Mouse (Mus musculus) bone marrow macrophage, adult 2 months (primary cell): ENCODE data around the gene Arl6ip6. TPM values are rescaled to one million over a fixed set of nuclear protein-coding genes. Genes with fewer than 3 reads are reported as not detected.
A peak's percentile ranks its signal among the peaks of the same experiment; 100 is the strongest.

Experiments used
- H3K27ac ChIP-seq: 2 replicates; pipeline ENCODE4 v1.5.1; 2012; ENCODE audit warnings: low read depth, low read length; ENCODE audit not compliant: insufficient read depth
- H3K4me1 ChIP-seq: 2 replicates; pipeline ENCODE4 v1.6.1; 2012; ENCODE audit warnings: low read length; ENCODE audit not compliant: control insufficient read depth, insufficient read depth
- H3K4me3 ChIP-seq: 2 replicates; pipeline ENCODE4 v1.5.1; 2012; ENCODE audit warnings: mild to moderate bottlenecking, low read length, moderate library complexity; ENCODE audit not compliant: insufficient read depth
- CTCF ChIP-seq: IDR thresholded peaks from 2 replicates; pipeline ENCODE4 v1.5.1; 2012; ENCODE audit warnings: low read depth, mild to moderate bottlenecking, low read length, moderate library complexity
- POLR2A ChIP-seq: IDR thresholded peaks from 2 replicates; pipeline ENCODE4 v1.6.1; 2012; ENCODE audit warnings: mild to moderate bottlenecking, low read depth, low read length, borderline replicate concordance
- polyA plus RNA-seq: library from polyadenylated mRNA; stranded (reverse); fragments of >200 nt; gene quantifications from 2 replicates; pipeline ENCODE4 v1.2.4, GENCODE M21; 2012; ENCODE audit not compliant: missing spikeins, insufficient read depth, insufficient read length

Arl6ip6 gene
- polyA plus RNA-seq = 17.6 and 24.8 TPM in 2 replicates

DNA sequence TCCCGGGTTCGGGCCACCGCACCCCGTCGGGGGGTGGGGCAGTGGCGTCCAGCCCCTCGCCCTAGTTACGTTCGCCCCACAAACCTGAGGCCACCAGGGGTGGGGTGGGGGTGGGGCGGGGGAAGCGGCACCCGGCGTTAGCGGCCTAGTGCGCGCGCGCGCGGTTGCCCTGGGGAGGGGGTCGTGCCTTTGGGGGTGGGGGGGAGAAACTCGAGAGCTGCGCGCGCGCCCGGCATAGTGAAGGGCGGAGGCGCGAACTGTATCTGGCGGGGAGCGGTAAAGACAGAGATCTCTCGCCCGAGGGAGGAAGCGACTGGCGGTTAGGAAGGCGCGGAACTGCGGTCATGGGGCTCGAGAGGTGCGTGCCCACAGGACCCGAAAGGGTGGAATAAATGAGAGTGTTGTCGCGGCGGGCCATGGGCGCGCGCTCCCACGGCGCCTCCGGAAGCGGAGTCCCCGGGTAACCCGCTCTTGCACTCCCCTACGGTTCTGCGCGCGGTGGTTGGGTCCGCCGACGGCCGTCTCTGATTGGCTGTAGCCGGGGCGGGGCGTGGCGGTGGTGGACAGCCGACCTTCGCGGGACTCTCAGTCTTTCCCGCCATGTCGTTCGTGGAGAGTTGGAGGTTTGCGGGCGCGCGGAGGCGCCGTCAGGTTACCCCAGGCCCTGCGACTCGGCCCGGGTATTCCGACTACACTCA, at the start of gene Arl6ip6:
Gene Arl6ip6 (plus strand): TSS at position 204 of the 698 bp plus-strand sequence.
- TF ChIP-seq CTCF = no peak
- no peak for TF ChIP-seq POLR2A
- Histone ChIP-seq H3K4me1 (peaks cover 9% of the 10 kb centered on the region), H3K4me3 (peak within 1 kb of the TSS; percentile 98), H3K27ac (peak within 1 kb of the TSS; percentile 99)

DNA sequence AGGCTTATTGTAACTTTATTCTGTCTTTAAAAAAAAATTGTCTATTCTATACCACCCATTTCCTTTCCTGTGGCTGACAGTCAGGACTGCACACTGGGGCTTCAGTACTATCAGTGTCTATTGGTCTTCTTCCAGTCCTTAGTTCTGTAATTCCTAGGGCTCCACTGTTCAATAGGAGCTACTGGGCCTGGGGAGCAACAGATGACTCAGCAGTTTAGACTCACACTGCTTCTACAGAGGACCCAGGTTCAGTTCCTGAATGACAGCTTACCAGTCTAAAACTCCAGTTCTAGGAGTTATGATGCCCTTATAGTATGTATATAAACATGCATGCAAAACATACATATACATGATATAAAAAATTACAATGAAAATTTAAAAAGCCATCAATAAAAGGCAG, 44.7 kb upstream of the Arl6ip6 start:
- no peak overlapping the region for H3K27ac ChIP-seq

DNA sequence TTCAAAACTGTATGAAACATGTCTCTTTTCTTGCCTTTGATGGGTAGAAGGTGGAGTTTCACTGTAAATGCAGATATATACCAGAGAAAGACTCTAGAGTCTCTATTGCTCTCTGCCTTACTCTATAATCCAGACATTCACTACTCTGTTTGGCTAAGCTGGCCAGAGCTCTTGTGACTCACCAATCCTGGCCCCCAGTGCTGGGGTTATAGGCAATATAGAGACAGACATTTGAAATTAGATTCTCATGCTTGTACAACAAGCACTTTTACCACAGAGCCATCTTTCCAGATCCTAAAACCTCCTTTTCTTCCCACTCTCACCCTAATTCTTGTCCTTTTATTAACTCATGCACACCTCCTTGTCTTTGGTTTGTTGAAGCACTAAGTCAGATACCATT, 17.6 kb upstream of the Arl6ip6 start:
- H3K27ac ChIP-seq = no peak overlapping the region
- H3K4me3 ChIP-seq = no peak overlapping the region
- TF ChIP-seq POLR2A (no peak), CTCF (no peak)
- H3K4me1 ChIP-seq = peaks cover 14% of the 10 kb centered on the region

More for the DNA sequence above, 44.7 kb upstream of the Arl6ip6 start:
- Histone ChIP-seq H3K4me1 (no peaks in the 10 kb centered on the region), H3K4me3 (no peak overlapping the region)
- TF ChIP-seq CTCF (no peak), POLR2A (no peak)

DNA sequence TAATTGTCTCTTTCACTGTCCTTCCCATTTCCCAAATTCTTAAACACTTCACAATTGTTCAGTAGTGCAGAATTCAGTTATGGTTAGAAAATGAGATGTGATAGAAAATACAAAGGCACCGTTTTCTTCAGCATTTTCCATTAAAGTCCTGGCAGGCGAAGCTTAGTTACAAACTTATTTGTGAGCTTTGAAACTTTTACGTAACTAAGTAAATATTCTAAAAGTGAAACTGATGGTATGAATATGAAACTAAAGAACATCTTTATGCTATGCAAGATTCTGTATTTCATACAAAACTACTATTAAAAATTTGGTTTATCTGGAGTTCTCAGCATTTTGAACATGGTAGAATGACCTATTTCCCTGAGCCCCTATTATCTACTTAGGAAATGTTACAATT, 12.6 kb upstream of the Arl6ip6 start:
- peaks cover 4% of the 10 kb centered on the region for H3K4me1 ChIP-seq
- no peak overlapping the region for H3K27ac ChIP-seq
- H3K4me3 ChIP-seq = no peak overlapping the region
- TF ChIP-seq POLR2A = no peak

DNA sequence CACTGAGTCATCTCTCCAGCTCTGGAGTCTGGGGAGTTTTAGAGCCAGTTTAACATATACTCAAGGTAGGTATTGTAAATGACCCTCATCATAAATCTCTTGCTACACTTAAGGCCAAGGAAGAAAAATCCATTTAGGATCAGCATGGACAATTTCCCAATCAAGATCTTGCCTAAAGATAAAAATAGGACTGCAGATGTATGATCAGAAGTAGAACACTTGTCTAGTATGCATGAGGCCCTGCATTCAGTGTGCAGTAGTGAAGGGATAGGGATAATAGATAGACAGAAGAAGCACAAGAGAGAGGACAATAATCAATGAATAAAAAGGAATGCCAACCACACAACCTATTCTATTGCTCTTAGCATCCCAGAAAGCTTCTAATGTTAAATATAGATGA, 11.7 kb upstream of the Arl6ip6 start:
- no peak overlapping the region for H3K27ac ChIP-seq
- TF ChIP-seq CTCF = no peak
- TF ChIP-seq POLR2A = no peak
- peaks cover 2% of the 10 kb centered on the region; the same call in 1 of the 2 replicates for H3K4me1 ChIP-seq
- no peak overlapping the region for H3K4me3 ChIP-seq

DNA sequence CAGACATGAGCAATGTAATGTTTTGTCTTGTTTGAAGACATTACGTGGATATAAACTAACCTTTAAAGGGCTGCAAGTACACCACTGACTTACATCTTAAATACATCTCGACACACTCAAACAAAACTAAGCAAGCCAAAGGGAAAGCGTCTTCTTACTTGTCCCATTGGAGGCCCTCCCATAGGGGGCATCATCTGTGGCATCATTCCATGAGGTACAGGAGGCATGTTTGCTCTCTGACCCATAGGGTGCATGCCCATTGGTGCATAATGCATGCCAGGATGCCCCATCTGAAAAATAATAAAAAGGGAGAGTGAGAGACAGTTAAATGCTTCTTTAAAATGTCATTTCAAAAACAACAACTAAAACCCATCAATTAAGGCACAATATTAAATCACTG, 1.7 kb upstream of the Arl6ip6 start:
- Histone ChIP-seq H3K4me3 (peak overlapping the region; percentile 50), H3K27ac (no peak overlapping the region), H3K4me1 (peaks cover 9% of the 10 kb centered on the region)
- TF ChIP-seq POLR2A (no peak), CTCF (no peak)

DNA sequence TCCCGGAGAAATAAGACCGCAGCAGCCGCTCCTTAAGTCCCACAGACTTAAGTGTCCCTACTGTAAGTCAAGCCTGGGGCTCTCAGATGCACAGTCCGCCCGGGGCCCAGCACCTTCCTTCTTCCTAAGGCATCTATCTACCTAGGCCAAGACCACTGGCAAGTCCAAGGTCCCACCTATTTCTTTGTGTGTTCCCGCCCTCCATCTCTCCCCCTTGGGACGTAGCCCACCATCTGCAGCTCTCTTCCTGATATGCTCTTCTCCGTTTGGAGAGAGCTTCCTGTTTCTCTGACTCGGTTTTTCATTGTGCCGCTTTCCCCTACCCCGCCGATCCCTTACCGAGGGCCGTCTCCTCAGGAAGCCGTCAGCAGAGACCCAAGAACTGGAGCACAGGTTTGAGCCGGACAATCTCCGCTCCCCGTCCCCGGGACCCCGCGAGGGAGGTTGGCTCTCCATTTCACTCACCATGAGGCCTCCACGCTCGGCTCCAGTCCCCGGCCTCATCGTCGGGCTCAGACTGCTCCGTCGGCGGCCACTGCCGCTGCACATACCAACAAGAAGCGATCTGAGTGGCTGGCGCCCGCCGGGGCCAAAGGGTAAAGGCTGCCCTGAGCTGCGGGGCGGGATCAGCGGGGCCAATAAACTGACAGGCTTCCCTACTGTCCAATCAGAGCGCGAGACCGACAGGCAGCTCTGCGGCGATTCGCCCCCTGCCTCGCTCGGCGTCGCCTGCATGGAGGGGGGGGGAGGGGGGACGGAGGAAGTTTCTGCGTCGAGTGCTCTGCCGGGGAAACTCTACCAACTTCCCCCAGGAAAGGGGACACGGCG, 628 bp upstream of the Arl6ip6 start, which contains the start of gene Prpf40a:
Gene Prpf40a (minus strand): TSS at position 601 of the 828 bp plus-strand sequence.
- Histone ChIP-seq H3K4me3 (peak within 1 kb of the TSS; percentile 98), H3K4me1 (peaks cover 9% of the 10 kb centered on the region), H3K27ac (peak within 1 kb of the TSS; percentile 99)
- 0 out of 2 replicates have a peak, but pooled peaks have one; percentile 24 for TF ChIP-seq POLR2A
- no peak for TF ChIP-seq CTCF

DNA sequence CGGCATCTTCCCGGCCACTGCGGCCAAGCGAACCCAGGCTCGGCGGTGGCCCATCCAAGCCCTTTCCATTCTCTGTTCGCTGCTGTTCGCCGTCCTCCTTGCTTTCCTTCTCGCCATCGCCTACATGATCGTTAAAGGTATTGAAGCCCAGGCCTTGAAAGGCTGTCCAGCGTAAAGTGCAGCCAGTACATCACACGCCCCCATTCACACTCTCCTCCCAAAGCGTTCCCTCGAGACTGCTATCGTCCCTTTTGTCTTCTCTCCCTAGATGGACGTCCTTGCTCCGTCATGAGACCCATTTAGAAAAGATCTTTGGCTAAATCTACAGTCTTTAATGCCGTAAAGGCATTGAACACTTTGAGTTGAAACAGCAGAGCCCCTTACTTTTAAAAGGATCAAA, 860 bp downstream of the Arl6ip6 start:
- Histone ChIP-seq H3K4me3 (peak overlapping the region; percentile 74), H3K27ac (peak overlapping the region; percentile 47), H3K4me1 (peaks cover 9% of the 10 kb centered on the region)
- TF ChIP-seq POLR2A = no peak
- TF ChIP-seq CTCF = no peak

DNA sequence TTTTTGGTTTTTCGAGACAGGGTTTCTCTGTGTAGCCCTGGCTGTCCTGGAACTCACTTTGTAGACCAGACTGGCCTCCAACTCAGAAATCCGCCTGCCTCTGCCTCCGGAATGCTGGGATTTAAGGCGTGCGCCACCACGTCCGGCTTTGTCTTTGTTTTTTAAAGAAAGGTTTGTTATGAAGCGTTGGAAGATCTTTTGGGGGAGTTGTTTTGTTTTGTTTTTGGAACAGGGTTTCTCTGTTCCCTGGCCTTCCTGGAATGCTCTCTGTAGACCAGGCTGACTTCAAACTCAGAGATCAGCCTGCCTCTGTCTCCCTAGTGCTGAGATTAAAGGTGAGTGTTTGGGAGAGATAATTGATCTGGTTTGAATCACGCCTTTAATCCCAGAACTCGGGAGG, 4.9 kb downstream of the Arl6ip6 start:
- H3K4me3 ChIP-seq = no peak overlapping the region
- no peak overlapping the region for H3K27ac ChIP-seq
- TF ChIP-seq CTCF (no peak), POLR2A (no peak)
- peaks cover 12% of the 10 kb centered on the region for H3K4me1 ChIP-seq

DNA sequence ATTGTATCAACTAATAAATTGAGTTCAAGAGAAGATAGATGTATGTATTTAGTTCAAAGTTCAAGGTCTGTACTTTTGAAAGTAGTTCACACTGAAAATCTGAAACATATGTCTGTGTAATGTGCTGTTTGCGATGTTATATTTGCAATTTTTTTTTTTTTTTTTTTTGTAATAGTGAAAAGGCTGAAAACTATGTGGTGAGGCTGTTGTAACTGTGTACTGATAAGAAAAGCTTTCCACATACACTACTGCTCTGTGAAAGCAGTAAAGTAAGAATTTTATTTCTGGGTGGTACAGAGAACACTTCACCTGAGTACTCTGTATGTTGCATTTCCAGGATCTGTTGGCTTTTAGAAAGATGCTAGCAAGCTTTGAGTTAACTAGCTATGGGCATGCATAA, 7.7 kb downstream of the Arl6ip6 start:
- TF ChIP-seq CTCF (no peak), POLR2A (no peak)
- Histone ChIP-seq H3K27ac (no peak overlapping the region), H3K4me3 (no peak overlapping the region), H3K4me1 (peaks cover 10% of the 10 kb centered on the region)
